Mouse (Mus musculus): ENCODE data around the gene Vps53. TPM values are rescaled to one million over a fixed set of nuclear protein-coding genes. Genes with fewer than 3 reads are reported as not detected.

Gene Vps53
- polyA plus RNA-seq, 1 experiment from 2014 or later, result 36.9 TPM

GRCm38 (mm10) chr11:76042882-76043281 is 136.6 kb downstream of the Vps53 start:
- H3K27me3 ChIP-seq, result no peaks in the 10 kb centered on the region
- peaks cover 24% of the 10 kb centered on the region for H3K4me1 ChIP-seq
- WGBS, result 10% methylated on average over 5 of the region's 5 CpGs
- no peaks in the 10 kb centered on the region for H3K9me3 ChIP-seq
- H3K36me3 ChIP-seq, result no peaks in the 10 kb centered on the region
- no peak overlapping the region for H3K4me3 ChIP-seq
- H3K9ac ChIP-seq, result no peak overlapping the region
- no peak overlapping the region for H3K4me2 ChIP-seq
- peak overlapping the region; percentile 32 for H3K27ac ChIP-seq
- ATAC-seq (ENCODE audit: borderline replicate concordance, extremely low read depth, low FRiP score, low TSS enrichment), result peak; percentile 74; the same call in 1 of the 2 replicates

DNA sequence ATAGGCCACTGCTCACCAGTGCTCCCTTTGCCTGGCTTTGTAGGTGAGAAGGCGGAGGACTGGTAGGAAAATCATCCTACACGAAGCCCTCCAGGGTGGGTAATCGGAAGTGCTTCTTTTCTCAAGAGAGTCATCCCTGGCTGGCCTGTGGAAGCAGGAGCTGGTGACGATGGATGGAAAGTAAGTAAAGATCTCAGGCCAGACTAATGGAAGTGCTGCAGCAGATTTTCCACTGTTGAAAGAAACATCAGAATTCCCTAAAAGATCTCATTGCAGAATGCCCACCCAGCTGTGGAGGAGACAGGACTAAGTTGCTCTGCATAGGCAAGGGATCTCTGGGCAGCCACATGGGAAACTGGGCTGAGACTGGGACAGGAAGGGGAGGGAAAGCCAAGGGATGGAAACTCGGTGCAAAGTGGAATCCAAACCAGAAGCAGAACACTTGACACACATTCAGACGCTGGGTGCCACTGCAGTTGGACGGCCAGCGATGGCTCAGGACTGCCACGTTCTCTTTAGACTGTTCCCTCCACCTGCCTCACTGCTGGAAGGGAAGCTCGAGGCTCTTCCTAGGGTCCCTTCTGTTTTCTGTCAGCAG is 137.3 kb downstream of the Vps53 start:
- no peak overlapping the region for H3K4me3 ChIP-seq
- no peaks in the 10 kb centered on the region for H3K27me3 ChIP-seq
- no peaks in the 10 kb centered on the region for H3K36me3 ChIP-seq
- ATAC-seq (ENCODE audit: borderline replicate concordance, extremely low read depth, low FRiP score, low TSS enrichment), result no peak
- H3K9me3 ChIP-seq, result no peaks in the 10 kb centered on the region
- no peak overlapping the region for H3K4me2 ChIP-seq
- H3K4me1 ChIP-seq, result peaks cover 24% of the 10 kb centered on the region
- WGBS, result 54% methylated on average over 10 of the region's 10 CpGs
- H3K9ac ChIP-seq, result no peak overlapping the region
- H3K27ac ChIP-seq, result peak overlapping the region; percentile 32

DNA sequence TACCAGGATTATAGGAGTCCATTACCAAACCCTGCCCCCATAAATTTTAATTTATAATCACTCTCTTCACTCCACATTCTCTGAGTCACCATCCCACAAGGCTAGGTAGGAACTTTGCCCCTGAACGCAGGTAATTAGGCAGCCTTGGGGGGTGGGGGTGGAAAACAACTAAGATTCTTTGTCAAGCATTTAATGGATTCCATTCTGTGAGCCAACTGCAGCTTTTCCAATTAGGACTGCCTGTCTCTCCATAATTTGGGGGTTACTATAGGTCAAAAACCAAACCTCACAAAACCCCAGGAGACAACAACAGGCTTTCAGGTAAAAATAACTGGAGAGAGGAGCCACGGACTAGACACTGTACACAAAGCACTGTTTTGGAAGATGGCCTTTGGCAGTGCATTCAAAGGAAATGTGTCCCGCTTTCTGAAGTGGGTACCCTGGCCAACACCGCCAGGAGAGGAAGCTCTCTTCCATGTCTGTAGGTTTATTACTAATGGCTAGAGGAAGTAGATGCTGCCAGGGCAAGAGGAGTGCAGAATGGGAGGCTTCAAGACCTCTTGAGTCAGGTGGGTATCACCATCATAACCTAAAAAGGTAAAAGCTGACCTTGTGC is 138.6 kb downstream of the Vps53 start:
- Histone ChIP-seq H3K27ac (no peak overlapping the region), H3K9me3 (no peaks in the 10 kb centered on the region), H3K4me2 (no peak overlapping the region), H3K27me3 (no peaks in the 10 kb centered on the region), H3K4me3 (no peak overlapping the region), H3K4me1 (peaks cover 24% of the 10 kb centered on the region), H3K36me3 (no peaks in the 10 kb centered on the region), H3K9ac (no peak overlapping the region)
- 80% methylated on average over 4 of the region's 4 CpGs for WGBS
- ATAC-seq (ENCODE audit: borderline replicate concordance, extremely low read depth, low FRiP score, low TSS enrichment), result no peak

DNA sequence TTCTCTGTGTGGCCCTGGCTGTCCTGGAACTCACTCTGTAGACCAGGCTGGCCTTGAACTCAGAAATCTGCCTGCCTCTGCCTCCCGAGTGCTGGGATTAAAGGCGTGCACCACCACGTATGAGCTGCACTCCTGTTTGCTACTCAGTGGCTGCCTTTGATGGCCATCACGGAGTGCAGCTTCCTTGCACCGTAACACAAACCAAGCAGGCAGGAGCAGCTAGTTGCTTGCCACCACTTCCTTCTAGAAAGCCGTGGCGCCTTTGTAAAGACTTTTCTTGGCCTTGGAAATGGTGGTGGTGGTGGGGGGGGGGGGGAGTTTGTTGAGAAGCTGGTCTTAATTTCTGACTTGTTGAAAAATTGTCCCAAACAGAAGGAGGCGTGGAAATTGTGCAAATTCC is 139.3 kb downstream of the Vps53 start:
- H3K4me2 ChIP-seq, result no peak overlapping the region
- peaks cover 22% of the 10 kb centered on the region for H3K4me1 ChIP-seq
- no peaks in the 10 kb centered on the region for H3K36me3 ChIP-seq
- no peaks in the 10 kb centered on the region for H3K9me3 ChIP-seq
- no peak overlapping the region for H3K9ac ChIP-seq
- ATAC-seq (ENCODE audit: borderline replicate concordance, extremely low read depth, low FRiP score, low TSS enrichment), result no peak
- no peak overlapping the region for H3K4me3 ChIP-seq
- H3K27me3 ChIP-seq, result no peaks in the 10 kb centered on the region
- 80% methylated on average over 8 of the region's 8 CpGs for whole genome bisulfite sequencing
- H3K27ac ChIP-seq, result no peak overlapping the region

GRCm38 (mm10) chr11:76039271-76040053 is 140.0 kb downstream of the Vps53 start:
- H3K4me2 ChIP-seq, result no peak overlapping the region
- peaks cover 19% of the 10 kb centered on the region for H3K4me1 ChIP-seq
- no peak overlapping the region for H3K4me3 ChIP-seq
- H3K36me3 ChIP-seq, result no peaks in the 10 kb centered on the region
- no peak overlapping the region for H3K27ac ChIP-seq
- H3K9me3 ChIP-seq, result no peaks in the 10 kb centered on the region
- WGBS, result 83% methylated on average over 3 of the region's 3 CpGs
- no peak overlapping the region for H3K9ac ChIP-seq
- ATAC-seq (ENCODE audit: borderline replicate concordance, extremely low read depth, low FRiP score, low TSS enrichment), result no peak
- no peaks in the 10 kb centered on the region for H3K27me3 ChIP-seq

DNA sequence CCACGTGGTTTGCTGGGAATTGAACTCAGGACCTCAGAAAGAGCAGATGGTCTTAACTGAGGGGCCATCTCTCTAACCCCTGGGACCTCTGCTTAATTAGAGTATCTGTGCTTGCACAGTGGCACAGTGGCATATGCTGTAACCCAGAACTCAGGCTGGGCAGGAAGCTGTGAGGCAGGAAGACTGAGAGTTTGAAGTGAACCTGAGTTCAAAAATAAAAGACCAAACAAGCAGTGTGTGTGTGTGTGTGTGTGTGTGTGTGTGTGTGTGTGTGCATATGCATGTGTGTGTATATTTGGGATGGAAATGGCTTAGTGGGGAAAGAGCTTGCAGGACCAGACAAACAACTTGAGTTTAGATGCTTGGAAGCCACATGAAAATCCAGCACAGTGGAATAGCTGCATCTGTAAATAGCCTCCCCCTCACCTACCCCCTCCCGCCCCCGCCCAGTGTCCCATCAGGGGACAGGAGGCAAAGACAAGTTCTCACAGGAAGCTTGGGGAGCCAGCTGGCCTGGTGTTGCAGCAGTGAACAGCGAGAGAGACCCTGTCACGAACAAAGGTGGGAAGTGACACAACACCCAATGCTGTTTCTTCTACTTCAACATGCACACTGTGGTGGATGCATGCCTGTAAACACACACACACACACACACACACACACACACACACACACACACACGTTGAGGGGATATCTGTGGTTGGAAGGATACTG is 141.7 kb downstream of the Vps53 start:
- no peak overlapping the region for H3K9ac ChIP-seq
- no peaks in the 10 kb centered on the region for H3K36me3 ChIP-seq
- no peaks in the 10 kb centered on the region for H3K27me3 ChIP-seq
- no peak for ATAC-seq (ENCODE audit: borderline replicate concordance, extremely low read depth, low FRiP score, low TSS enrichment)
- H3K27ac ChIP-seq, result peak overlapping the region; percentile 2; the same call in 1 of the 2 replicates
- peaks cover 11% of the 10 kb centered on the region for H3K4me1 ChIP-seq
- H3K4me2 ChIP-seq, result no peak overlapping the region
- H3K4me3 ChIP-seq, result no peak overlapping the region
- WGBS, result 35% methylated on average over 6 of the region's 6 CpGs
- H3K9me3 ChIP-seq, result no peaks in the 10 kb centered on the region

GRCm38 (mm10) chr11:76035182-76035581 is 144.3 kb downstream of the Vps53 start:
- H3K9me3 ChIP-seq, result no peaks in the 10 kb centered on the region
- H3K9ac ChIP-seq, result no peak overlapping the region
- H3K4me1 ChIP-seq, result no peaks in the 10 kb centered on the region; the same call in 1 of the 2 replicates
- no peak overlapping the region for H3K4me2 ChIP-seq
- no peak overlapping the region for H3K4me3 ChIP-seq
- H3K27ac ChIP-seq, result no peak overlapping the region
- no peaks in the 10 kb centered on the region for H3K27me3 ChIP-seq
- H3K36me3 ChIP-seq, result no peaks in the 10 kb centered on the region
- no peak for ATAC-seq (ENCODE audit: borderline replicate concordance, extremely low read depth, low FRiP score, low TSS enrichment)
- whole genome bisulfite sequencing, result 84% methylated on average over 8 of the region's 8 CpGs

DNA sequence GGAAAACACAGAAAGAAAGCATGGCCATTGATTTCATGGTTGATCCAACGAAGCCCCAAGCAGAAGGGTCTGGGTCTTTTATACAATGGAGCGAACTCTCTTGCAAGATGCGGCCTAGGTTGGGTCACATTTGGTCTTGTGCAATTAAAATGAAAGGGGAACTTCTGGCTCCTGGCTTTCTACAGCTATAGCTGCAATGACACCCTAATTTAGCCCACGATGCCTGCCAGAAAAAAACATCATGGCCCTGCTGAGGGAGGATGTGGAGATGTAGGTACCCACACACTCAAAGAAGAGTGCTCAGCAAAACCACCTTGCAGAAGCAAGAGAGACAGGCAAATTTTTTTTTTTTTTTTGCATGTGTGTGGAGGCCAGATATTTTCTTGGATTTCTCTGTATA is 145.6 kb downstream of the Vps53 start:
- 90% methylated on average over 4 of the region's 4 CpGs for WGBS

DNA sequence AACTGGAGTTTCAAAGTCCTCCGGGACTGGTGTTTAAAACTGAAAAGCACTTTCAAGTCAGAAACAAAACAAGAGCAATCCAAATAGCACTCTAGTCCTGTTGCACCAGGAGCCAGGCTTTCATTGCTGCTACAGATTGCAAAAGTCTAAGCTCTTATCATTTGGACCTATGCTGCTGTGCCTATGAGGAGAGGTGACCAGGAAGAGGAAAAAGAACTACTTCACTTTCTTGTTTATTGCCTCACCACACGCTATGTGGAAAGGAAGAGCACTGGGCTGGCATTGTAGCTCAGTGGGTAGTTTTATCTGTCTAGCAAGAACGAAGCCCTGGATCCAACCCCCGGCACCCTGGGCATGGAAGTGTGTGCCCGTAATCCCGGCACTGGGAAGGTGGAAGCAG is 146.1 kb downstream of the Vps53 start:
- Histone ChIP-seq H3K4me2 (no peak overlapping the region), H3K4me3 (no peak overlapping the region), H3K27ac (no peak overlapping the region), H3K4me1 (no peaks in the 10 kb centered on the region), H3K36me3 (no peaks in the 10 kb centered on the region), H3K27me3 (no peaks in the 10 kb centered on the region), H3K9me3 (no peaks in the 10 kb centered on the region), H3K9ac (no peak overlapping the region)
- WGBS, result 72% methylated on average over 6 of the region's 6 CpGs
- ATAC-seq (ENCODE audit: borderline replicate concordance, extremely low read depth, low FRiP score, low TSS enrichment), result no peak

More for the DNA sequence above, 145.6 kb downstream of the Vps53 start:
- no peak overlapping the region for H3K27ac ChIP-seq
- H3K36me3 ChIP-seq, result no peaks in the 10 kb centered on the region
- H3K27me3 ChIP-seq, result no peaks in the 10 kb centered on the region
- ATAC-seq (ENCODE audit: borderline replicate concordance, extremely low read depth, low FRiP score, low TSS enrichment), result no peak
- H3K4me3 ChIP-seq, result no peak overlapping the region
- H3K9me3 ChIP-seq, result no peaks in the 10 kb centered on the region
- no peak overlapping the region for H3K9ac ChIP-seq
- no peak overlapping the region for H3K4me2 ChIP-seq
- H3K4me1 ChIP-seq, result no peaks in the 10 kb centered on the region

DNA sequence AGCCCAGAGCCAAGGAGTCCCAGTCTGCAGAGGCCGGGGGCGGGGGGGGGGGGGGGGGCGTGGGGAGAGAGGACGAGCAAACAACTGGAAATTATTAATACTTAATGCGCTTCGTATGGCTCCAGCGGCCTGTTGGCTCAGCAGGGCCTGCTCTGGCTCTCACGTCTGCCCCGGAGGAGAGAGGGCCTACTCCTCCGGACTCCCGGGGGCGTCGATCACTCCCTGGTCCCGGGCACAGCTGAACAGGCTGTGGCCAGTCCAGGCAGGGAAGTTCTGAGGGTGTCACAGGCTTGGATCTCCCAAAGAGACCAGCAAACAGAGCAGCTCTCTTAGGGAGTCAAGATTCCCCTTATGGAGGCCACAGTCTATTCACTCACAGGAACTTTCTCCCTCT is 151.4 kb downstream of the Vps53 start:
- peak overlapping the region; percentile 80 for H3K4me3 ChIP-seq
- H3K4me2 ChIP-seq, result peak overlapping the region; percentile 79
- ATAC-seq (ENCODE audit: borderline replicate concordance, extremely low read depth, low FRiP score, low TSS enrichment), result peak; percentile 43
- H3K9me3 ChIP-seq, result no peaks in the 10 kb centered on the region
- 5% methylated on average over 10 of the region's 14 CpGs for WGBS
- no peaks in the 10 kb centered on the region for H3K27me3 ChIP-seq
- H3K9ac ChIP-seq, result peak overlapping the region; percentile 40
- H3K36me3 ChIP-seq, result peaks cover 5% of the 10 kb centered on the region; the same call in 1 of the 2 replicates
- H3K4me1 ChIP-seq, result peaks cover 24% of the 10 kb centered on the region
- peak overlapping the region; percentile 76 for H3K27ac ChIP-seq

- Histone ChIP-seq H3K9me3 (no peaks in the 10 kb centered on the region), H3K4me2 (peak within 1 kb of the TSS; percentile 79), H3K36me3 (peaks cover 5% of the 10 kb centered on the region; the same call in 1 of the 2 replicates), H3K4me3 (peak within 1 kb of the TSS; percentile 80), H3K4me1 (peaks cover 24% of the 10 kb centered on the region), H3K27me3 (no peaks in the 10 kb centered on the region), H3K9ac (peak within 1 kb of the TSS; percentile 68), H3K27ac (peak within 1 kb of the TSS; percentile 76)
- WGBS, result 1% methylated on average over 100 of the region's 112 CpGs
- ATAC-seq (ENCODE audit: borderline replicate concordance, extremely low read depth, low FRiP score, low TSS enrichment), result peak; percentile 93
Observed at GRCm38 (mm10) chr11:76027139-76028071, 152.0 kb downstream of the Vps53 start, which contains the start of gene Rflnb. TSS of gene Rflnb (minus strand) at chr11:76027782.

Measured in lung, embryonic 15.5 days (tissue).